Mouse (Mus musculus) mammary gland, adult 2 months (tissue): ENCODE measurements around the gene Mcf2. TPM values are rescaled to one million over a fixed set of nuclear protein-coding genes. Genes with fewer than 3 reads are reported as not detected.

Experiments used
- polyA plus RNA-seq: library from polyadenylated mRNA; depleted of rRNA; stranded (reverse); fragments of >200 nt; gene quantifications from 2 replicates; pipeline ENCODE4 v1.2.3, GENCODE M21; 2012; ENCODE audit warnings: low replicate concordance; rRNA removed

The Mcf2 gene
- not detected in 2 replicates for polyA plus RNA-seq

DNA sequence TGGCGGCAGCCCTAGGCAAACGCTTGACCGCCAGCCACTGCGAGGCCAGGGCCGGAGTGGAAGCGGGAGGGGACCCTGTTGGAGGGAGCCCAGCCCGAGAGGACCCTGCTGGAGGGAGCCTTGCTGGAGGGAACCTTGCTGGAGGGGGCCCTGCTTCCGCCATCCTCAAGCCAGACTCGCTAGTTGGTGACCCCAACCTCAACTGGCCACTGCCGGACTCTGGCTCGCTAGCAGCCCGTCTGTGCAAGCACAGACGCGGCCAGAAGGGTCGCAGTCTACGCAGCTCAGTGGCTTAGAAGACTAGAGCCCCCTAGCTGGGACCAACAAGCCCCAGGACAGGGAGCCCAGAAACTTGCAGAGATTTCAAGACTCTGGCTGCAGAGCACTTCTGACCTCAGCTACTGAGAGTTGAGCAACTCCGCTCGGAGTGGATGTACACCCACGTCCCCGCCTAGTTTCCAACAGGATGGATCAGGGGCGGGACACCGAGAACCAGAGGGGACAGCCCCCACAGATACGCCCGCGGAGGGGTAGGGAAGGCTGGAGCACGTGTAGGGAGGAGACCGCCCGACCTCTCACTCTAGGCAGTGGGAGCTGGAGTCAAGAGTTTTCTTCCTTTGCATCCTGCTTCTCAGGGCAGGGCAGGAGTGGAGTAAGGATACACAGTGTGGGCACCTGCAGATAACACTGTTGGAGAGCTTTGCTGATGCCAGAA, at the start of gene Mcf2:
Mcf2 (minus strand) TSS at position 346 of the 715 bp plus-strand sequence.

Other genes with a start within 250 kb of the Mcf2 start
- 0.05 and 0.06 TPM in 2 replicates for gene F9, start 179.6 kb downstream of the Mcf2 start, polyA plus RNA-seq